Mouse (Mus musculus) heart, embryonic 14.5 days (tissue): Measurements from ENCODE around the gene Ercc1. TPM values are rescaled to one million over a fixed set of nuclear protein-coding genes. Genes with fewer than 3 reads are reported as not detected.

ENCODE experiments used
- ATAC-seq: fragments of 200-750 bp; cut with Nextera tagmentation; 2 replicates; pipeline ENCODE4 v1.8.0; 2017; ENCODE audit warnings: low read depth, moderate TSS enrichment; ENCODE audit not compliant: insufficient number of reproducible peaks, insufficient read depth, low FRiP score
- H3K27ac ChIP-seq, 2 experiments: fragments of 200-500 bp in 1 of 2; fragments of 300-500 bp in 1 of 2; sonication (generic) in 1 of 2; replicated peaks in 1 of 2; 2 replicates each; pipeline ENCODE4 v1.5.1; 2012 to 2014; ENCODE audit warnings: low read depth in 2 of 2, low read length in 2 of 2, control low read depth in 1 of 2, mild to moderate bottlenecking in 1 of 2, mixed read lengths in 1 of 2; ENCODE audit not compliant: control insufficient read depth in 1 of 2, insufficient read depth in 1 of 2
- H3K27me3 ChIP-seq: fragments of 300-500 bp; sonication (generic); 2 replicates; pipeline ENCODE4 v1.6.1; 2014; ENCODE audit warnings: mild to moderate bottlenecking, low read length, control low read depth; ENCODE audit not compliant: control insufficient read depth, insufficient read depth
- H3K36me3 ChIP-seq: fragments of 300-500 bp; sonication (generic); 2 replicates; pipeline ENCODE4 v1.6.1; 2014; ENCODE audit warnings: mild to moderate bottlenecking, control low read depth, low read length, mixed read lengths; ENCODE audit not compliant: control insufficient read depth, insufficient read depth
- H3K4me1 ChIP-seq, 2 experiments: fragments of 200-500 bp in 1 of 2; fragments of 300-500 bp in 1 of 2; sonication (generic) in 1 of 2; 2 replicates each; pipeline ENCODE4 v1.6.1; 2012 to 2014; ENCODE audit warnings: low read length in 2 of 2, control low read depth in 1 of 2, mixed read lengths in 1 of 2; ENCODE audit not compliant: control insufficient read depth in 2 of 2, insufficient read depth in 2 of 2
- H3K4me2 ChIP-seq: fragments of 300-500 bp; sonication (generic); 2 replicates; pipeline ENCODE4 v1.6.1; 2014; ENCODE audit warnings: mild to moderate bottlenecking, low read length
- H3K4me3 ChIP-seq, 2 experiments: fragments of 200-500 bp in 1 of 2; fragments of 300-500 bp in 1 of 2; sonication (generic) in 1 of 2; 2 replicates each; pipeline ENCODE4 v1.5.1; 2012 to 2014; ENCODE audit warnings: low read length in 2 of 2, mild to moderate bottlenecking in 2 of 2, control low read depth in 1 of 2, low read depth in 1 of 2, moderate library complexity in 1 of 2; ENCODE audit not compliant: control insufficient read depth in 1 of 2, insufficient read depth in 1 of 2
- H3K9ac ChIP-seq: fragments of 300-500 bp; sonication (generic); 2 replicates; pipeline ENCODE4 v1.6.1; 2014; ENCODE audit warnings: mild to moderate bottlenecking, low read length
- H3K9me3 ChIP-seq: fragments of 300-500 bp; sonication (generic); 2 replicates; pipeline ENCODE4 v1.6.1; 2016; ENCODE audit warnings: low read length, control low read depth; ENCODE audit not compliant: control insufficient read depth
- WGBS: fragments of 180-500 bp; shearing (Covaris S2); extraction: QIAGEN DNeasy Blood & Tissue Kit; methylation state at CpG from one replicate; pipeline ENCODE4 v1.1.7; 2014; 5-methylcytosine and 5-hydroxymethylcytosine counted together
- polyA plus RNA-seq: library from polyadenylated mRNA; unstranded; fragments of >200 nt; fragmentation: Nextera tagmentation; extraction: Ambion mirVana; gene quantifications from 2 replicates; pipeline ENCODE4 v1.2.1, GENCODE M21; 2014

Ercc1 gene
- polyA plus RNA-seq = 60.0 and 68.7 TPM in 2 replicates

DNA sequence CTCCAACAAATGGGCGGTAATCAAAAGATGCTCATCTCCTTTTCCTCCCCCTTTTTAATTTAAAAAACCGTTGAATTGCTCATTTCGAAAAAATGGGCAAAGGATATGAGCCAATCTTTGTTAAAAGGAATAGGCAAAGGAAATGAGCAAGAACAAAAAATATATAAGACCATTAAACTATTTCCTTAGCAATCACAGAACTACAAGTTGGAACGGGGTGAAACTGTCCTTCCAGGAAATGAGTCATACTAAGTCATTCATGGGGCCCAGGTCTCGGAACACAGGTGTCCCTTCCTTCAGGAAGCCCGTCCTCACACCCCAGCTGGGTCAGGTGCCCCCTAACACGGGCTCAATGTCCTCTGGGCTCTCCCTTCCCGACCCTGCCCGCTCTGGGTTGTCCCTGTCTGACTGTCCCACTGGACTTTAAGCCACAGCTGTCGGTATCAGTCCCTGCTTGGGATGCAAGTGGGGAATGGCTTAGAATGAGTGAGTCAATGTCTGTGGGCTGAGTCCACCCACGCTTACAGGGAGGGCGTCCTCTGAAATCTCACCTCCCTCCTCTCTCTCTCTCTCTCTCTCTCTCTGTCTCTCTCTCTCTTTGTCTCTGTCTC lies at the start of gene Ercc1:
TSS of gene Ercc1 (plus strand) at position 542 of the 611 bp plus-strand sequence.
- Histone ChIP-seq H3K9me3 (no peaks in the 10 kb centered on the region), H3K27me3 (no peaks in the 10 kb centered on the region), H3K27ac (peak within 1 kb of the TSS; percentile 73 to 80), H3K4me3 (peak within 1 kb of the TSS; percentile 69 to 95), H3K36me3 (peaks cover 17% of the 10 kb centered on the region), H3K4me1 (peaks cover 23 to 41% of the 10 kb centered on the region in 2 experiments), H3K4me2 (peak within 1 kb of the TSS; percentile 82), H3K9ac (peak within 1 kb of the TSS; percentile 79)
- WGBS = 24% methylated on average over 12 of the region's 12 CpGs
- no peak for ATAC-seq

GRCm38 (mm10) chr7:19295503-19296185 lies 48.9 kb upstream of the Ercc1 start:
- 13% methylated on average over 21 of the region's 22 CpGs for WGBS
- H3K9ac ChIP-seq = peak overlapping the region; percentile 56; the same call in 1 of the 2 replicates
- ATAC-seq = peak; percentile 46; the same call in 1 of the 2 replicates
- H3K36me3 ChIP-seq = no peaks in the 10 kb centered on the region
- H3K4me1 ChIP-seq = peaks cover 6% of the 10 kb centered on the region in 2 experiments; a peak in 3 of 4 replicates
- no peaks in the 10 kb centered on the region for H3K9me3 ChIP-seq
- no peaks in the 10 kb centered on the region for H3K27me3 ChIP-seq
- peak overlapping the region; percentile 31 to 33 for H3K4me3 ChIP-seq
- H3K4me2 ChIP-seq = peak overlapping the region; percentile 63
- no peak overlapping the region for H3K27ac ChIP-seq

- H3K4me1 ChIP-seq = peaks cover 4 to 8% of the 10 kb centered on the region in 2 experiments
- no peaks in the 10 kb centered on the region for H3K9me3 ChIP-seq
- WGBS = 86% methylated on average over 6 of the region's 6 CpGs
- no peaks in the 10 kb centered on the region for H3K36me3 ChIP-seq
- H3K4me3 ChIP-seq = no peak overlapping the region
- H3K9ac ChIP-seq = no peak overlapping the region
- no peak overlapping the region for H3K27ac ChIP-seq
- peaks cover 6% of the 10 kb centered on the region; the same call in 1 of the 2 replicates for H3K27me3 ChIP-seq
- no peak for ATAC-seq
- H3K4me2 ChIP-seq = no peak overlapping the region
Observed at GRCm38 (mm10) chr7:19297034-19297433, 47.5 kb upstream of the Ercc1 start.

- H3K36me3 ChIP-seq = no peaks in the 10 kb centered on the region
- H3K4me2 ChIP-seq = no peak overlapping the region
- no peak overlapping the region for H3K27ac ChIP-seq
- H3K9me3 ChIP-seq = no peaks in the 10 kb centered on the region
- no peak overlapping the region for H3K9ac ChIP-seq
- peaks cover 14% of the 10 kb centered on the region for H3K27me3 ChIP-seq
- 87% methylated on average over 5 of the region's 5 CpGs for WGBS
- H3K4me3 ChIP-seq = no peak overlapping the region
- peaks cover 4 to 8% of the 10 kb centered on the region in 2 experiments for H3K4me1 ChIP-seq
- ATAC-seq = no peak
Observed at GRCm38 (mm10) chr7:19297794-19298193, 46.8 kb upstream of the Ercc1 start.

GRCm38 (mm10) chr7:19299194-19299593 lies 45.4 kb upstream of the Ercc1 start:
- no peaks in the 10 kb centered on the region for H3K36me3 ChIP-seq

GRCm38 (mm10) chr7:19300501-19301421 lies 43.8 kb upstream of the Ercc1 start:
- Histone ChIP-seq H3K4me2 (peak overlapping the region; percentile 61), H3K27ac (no peak overlapping the region; a peak in 1 of 4 replicates)
- WGBS = under 1% methylated on average over 29 of the region's 29 CpGs

More at GRCm38 (mm10) chr7:19299194-19299593, 45.4 kb upstream of the Ercc1 start:
- peaks cover 4 to 15% of the 10 kb centered on the region in 2 experiments for H3K4me1 ChIP-seq
- H3K4me3 ChIP-seq = no peak overlapping the region
- 25% methylated on average over 3 of the region's 3 CpGs for WGBS
- H3K27me3 ChIP-seq = peaks cover 27% of the 10 kb centered on the region
- no peak overlapping the region for H3K27ac ChIP-seq
- H3K4me2 ChIP-seq = no peak overlapping the region
- no peak overlapping the region for H3K9ac ChIP-seq
- no peak for ATAC-seq
- H3K9me3 ChIP-seq = no peaks in the 10 kb centered on the region

More at GRCm38 (mm10) chr7:19300501-19301421, 43.8 kb upstream of the Ercc1 start:
- ATAC-seq = 0 out of 2 replicates have a peak, but pooled peaks have one; percentile 68
- Histone ChIP-seq H3K4me1 (peaks cover 6 to 26% of the 10 kb centered on the region in 2 experiments), H3K27me3 (peaks cover 43% of the 10 kb centered on the region), H3K4me3 (peak overlapping the region; percentile 42 to 57), H3K36me3 (no peaks in the 10 kb centered on the region), H3K9ac (peak overlapping the region; percentile 72), H3K9me3 (no peaks in the 10 kb centered on the region)
